Mouse (Mus musculus) liver, adult 2 months (tissue): Measurements from ENCODE around the gene Rgs17.

Experiments
- CTCF ChIP-seq: fragments of 200-500 bp; IDR thresholded peaks from 2 replicates; pipeline ENCODE4 v1.5.1; 2011; ENCODE audit warnings: low read depth, low read length, control low read depth
- POLR2A ChIP-seq: fragments of 200-500 bp; IDR thresholded peaks from 2 replicates; pipeline ENCODE4 v1.6.1; 2011; ENCODE audit warnings: low read length, control low read depth; ENCODE audit not compliant: insufficient read depth; ENCODE audit errors: extremely low read depth

- no peak for TF ChIP-seq CTCF
- TF ChIP-seq POLR2A, result no peak
Measured at GRCm38 (mm10) chr10:5804691-5805156, 117.5 kb downstream of the Rgs17 start.
